Mouse (Mus musculus) adrenal gland, postnatal 10 days (tissue): Measurements from ENCODE around the gene Bhlhb9. TPM values are rescaled to one million over a fixed set of nuclear protein-coding genes. Genes with fewer than 3 reads are reported as not detected.
A peak's percentile ranks its signal among the peaks of the same experiment; 100 is the strongest.

ENCODE experiments used
- DNase-seq: peaks from one replicate; pipeline ENCODE4 v3.0.0; 2021; ENCODE audit warnings: mixed read lengths
- microRNA-seq: library from miRNA; unstranded; fragments of <30 nt; microRNA quantifications from one replicate; pipeline ENCODE4 v1.2.0, GENCODE M21; 2021
- total RNA-seq, 2 experiments: library from RNA; stranded (reverse); gene quantifications; 2 replicates each; pipeline ENCODE4 v1.2.3; 2021

Bhlhb9 gene
- total RNA-seq, 2 experiments from 2014 or later, result 25.1 to 33.5 TPM

DNA sequence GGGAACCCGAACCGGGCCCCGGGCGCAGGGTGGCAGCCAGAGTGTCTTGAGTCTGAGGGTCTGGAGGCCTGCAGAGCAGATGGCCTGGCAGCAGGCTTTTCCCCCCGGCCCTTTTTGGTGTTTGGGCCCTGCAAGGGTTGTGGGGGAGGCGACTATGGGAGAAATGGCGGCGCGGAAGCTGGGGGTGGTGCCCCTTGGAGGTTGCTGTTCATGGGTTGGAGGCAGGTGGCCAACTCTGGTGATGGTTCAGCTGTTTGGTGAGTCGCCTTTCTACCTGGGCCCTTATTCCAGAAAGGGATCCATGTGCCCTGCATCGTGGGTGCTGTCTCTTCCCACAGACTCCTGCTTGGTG, 88.8 kb downstream of the Bhlhb9 start:
- DNase-seq, result peak; percentile 57

DNA sequence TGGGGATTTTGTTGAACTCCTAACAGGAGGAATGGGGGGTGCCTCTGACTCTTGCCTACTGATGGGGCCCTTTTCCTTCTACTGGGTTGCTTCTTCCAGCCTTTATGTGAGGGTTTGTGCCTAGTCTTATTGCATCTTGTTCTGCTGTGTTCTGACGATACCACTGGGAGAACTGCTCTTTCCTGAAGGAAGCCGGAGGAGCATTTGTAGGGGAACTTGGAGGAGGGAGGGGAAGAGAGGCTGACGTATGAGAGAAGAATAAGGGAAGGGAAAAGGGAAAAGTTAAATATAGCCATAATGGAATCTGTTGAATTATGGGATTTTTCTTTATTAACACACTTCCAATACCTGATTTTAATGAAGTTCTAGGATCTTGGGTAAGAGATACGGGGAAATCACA, 119.2 kb downstream of the Bhlhb9 start:
- no peak for DNase-seq

DNA sequence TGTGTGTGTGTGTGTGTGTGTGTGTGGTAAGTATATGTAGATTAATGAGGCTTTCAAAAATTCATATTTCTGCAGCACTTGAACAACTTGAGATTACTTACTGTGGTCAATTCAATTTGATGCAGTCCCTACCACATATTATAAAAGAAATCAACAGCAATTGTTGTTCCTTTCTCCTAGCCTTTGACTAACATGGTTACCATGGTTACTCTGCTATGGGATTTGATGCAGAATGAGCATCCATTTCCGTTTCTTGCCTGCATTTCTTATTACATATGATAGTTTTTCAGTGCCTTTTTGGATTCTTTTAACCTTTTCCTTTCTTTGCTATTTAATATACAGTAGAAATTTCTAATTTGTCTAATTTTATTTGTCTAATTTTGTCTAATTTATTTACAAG, 119.7 kb downstream of the Bhlhb9 start:
- no peak for DNase-seq

DNA sequence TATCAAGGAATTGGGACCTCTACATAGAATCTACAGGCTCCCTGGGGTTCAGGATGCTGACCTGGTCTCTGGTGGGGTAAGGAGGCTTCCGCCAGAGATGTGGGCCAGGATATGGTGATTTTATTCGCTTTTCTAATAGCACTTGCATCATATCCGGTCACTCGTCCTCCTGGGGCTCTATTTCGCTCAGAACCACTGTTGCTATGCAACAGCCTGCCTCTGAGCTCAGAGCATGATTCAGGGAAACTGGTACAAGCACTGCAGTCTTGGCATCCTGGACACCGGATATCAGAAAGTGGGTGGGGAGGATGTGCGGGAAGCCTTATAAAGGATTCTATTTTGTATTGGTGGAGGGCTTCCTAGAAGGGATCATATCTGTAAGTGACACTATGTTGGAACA, 124.8 kb downstream of the Bhlhb9 start:
- no peak for DNase-seq

DNA sequence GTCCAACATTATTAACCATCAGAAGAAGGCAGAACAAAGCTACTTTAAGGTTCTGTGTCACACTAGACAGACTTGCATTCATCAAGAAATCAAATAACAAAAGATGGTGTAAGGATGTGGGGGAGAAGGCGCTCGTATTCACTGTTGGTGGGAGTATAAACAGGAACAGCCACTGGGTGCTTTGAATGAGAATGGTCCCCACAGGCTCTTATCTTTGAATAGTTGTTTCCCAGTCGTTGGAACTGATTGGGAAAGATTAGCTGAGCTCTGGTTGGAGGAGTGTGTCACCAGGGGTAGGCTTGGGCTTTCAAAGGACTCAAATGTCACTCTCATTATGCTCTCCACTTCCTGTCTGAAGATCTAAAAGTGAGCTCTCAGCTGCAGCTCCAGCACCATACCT, 128.5 kb downstream of the Bhlhb9 start:
- DNase-seq, result no peak

DNA sequence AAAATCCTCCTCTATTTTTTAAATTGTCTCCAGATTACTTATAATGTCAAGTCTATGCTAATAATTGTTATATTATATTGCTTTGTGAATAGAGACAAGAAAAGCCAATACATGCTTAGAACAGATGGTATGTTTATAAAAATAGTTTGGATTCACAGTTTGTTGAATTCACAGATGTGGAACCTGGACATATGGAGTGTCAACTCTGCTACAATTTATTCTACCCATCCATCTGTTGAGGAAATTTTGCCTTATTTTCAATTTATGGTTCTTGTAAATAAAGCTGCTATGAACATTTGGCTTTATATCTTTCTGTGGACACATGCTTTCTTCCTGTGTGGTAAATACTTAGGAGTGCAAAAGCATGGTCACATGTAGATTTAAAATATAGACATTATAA, 131.2 kb downstream of the Bhlhb9 start:
- DNase-seq, result no peak

DNA sequence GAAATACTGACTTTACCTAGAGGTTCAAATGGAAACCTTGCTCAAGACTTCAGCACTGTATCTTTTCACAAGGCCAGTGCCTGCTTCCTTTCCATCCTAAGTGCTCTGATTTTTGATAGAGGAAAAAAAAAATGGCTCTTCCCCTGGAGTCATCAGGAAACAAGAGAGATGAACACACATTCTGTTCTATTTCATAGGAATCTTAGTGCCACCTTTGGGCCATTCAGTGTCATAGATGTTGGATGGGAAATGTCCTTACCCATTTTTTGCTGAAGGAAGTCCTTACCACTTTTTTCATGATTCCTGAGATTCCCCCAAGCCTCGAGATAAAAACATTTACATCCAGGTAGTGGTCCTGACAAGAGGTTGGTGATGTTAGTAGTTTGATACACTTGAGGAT, 139.1 kb downstream of the Bhlhb9 start:
- DNase-seq, result no peak

Small RNA genes lying within 50 kb of the gene (microRNA-seq; reads per million reads assigned to microRNA genes)
- gene Mir1970, result not detected

Other genes starting within 250 kb of the Bhlhb9 start
- gene Nxf7, start 198.8 kb upstream of the Bhlhb9 start, total RNA-seq, result not detected
- not detected for gene Prame, start 169.9 kb upstream of the Bhlhb9 start, total RNA-seq
- gene Tcp11x2, start 103.8 kb upstream of the Bhlhb9 start, total RNA-seq, result not detected
- gene Tmsb15a, start 72.3 kb upstream of the Bhlhb9 start, total RNA-seq, result not detected
- 10 to 100 TPM in 1 of 2 experiments, 1 to 10 TPM in 1; 9.0 to 13.9 TPM for gene Armcx5, start 54.9 kb upstream of the Bhlhb9 start, total RNA-seq
- gene Gprasp1, start 54.9 kb upstream of the Bhlhb9 start, total RNA-seq, result 10 to 100 TPM; 42.7 to 57.9 TPM
- gene Gprasp2, start 41.4 kb downstream of the Bhlhb9 start, total RNA-seq, result 10 to 100 TPM; 14.8 to 21.6 TPM
- 10 to 100 TPM; 62.1 to 76.8 TPM for gene Arxes2, start 196.2 kb downstream of the Bhlhb9 start, total RNA-seq
- gene Arxes1, start 235.8 kb downstream of the Bhlhb9 start, total RNA-seq, result 10 to 100 TPM; 25.0 to 30.2 TPM